In the genomic region with DNA sequence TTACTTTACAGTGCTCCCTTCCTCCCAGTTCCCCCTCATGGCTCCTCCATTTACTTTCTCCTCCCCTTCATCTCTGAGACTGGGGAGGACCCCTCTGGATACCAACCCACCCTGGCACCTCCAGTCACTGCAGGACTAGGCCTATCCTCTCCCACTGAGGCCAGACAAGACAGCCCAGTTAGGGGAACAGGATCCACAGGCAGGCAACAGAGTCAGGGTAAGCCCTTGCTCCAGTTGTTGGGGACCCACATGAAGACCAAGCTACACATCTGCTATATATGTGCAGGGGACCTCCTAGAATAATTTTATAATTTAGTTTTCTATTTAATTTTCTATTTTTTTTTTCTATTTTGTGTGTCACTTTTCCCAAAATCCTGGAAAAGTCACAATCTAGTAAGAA, we compare ENCODE assay signal across 6 mouse cellular contexts. TPM values are rescaled to one million over a fixed set of nuclear protein-coding genes. Genes with fewer than 3 reads are reported as not detected.
A peak's percentile ranks its signal among the peaks of the same experiment; 100 is the strongest.
DNase-seq lines count a peak whose midpoint lies in the region; ATAC-seq and TF ChIP-seq lines count a peak whose summit lies in the region.
"Not testable (repeated sequence)": the region's sequence is repeated elsewhere in the genome, so short reads cannot be mapped to it uniquely, and the experiment has no call there.

No protein-coding gene starts in this region.

- H3K79me2 ChIP-seq in myocyte (ENCODE audit: control insufficient read depth, insufficient read depth): peaks cover 67% of the 10 kb centered on the region

- H3ac ChIP-seq in myocyte (ENCODE audit: control insufficient read depth, insufficient read length): not testable (repeated sequence)

- TF ChIP-seq POLR2A in myocyte (IDR thresholded peaks at IDR 0.05; ENCODE audit: insufficient read length, low read depth): not testable (repeated sequence)

- peak; percentile 91 for DNase-seq in heart, adult 11 months
- not testable (repeated sequence) for DNase-seq in heart, postnatal 0 days (ENCODE audit: low spot score); lung, embryonic 14.5 days

- H3K27ac ChIP-seq in heart, embryonic 11.5 days (ENCODE audit: low read depth, low read length): peak overlapping the region; percentile 59
- peak overlapping the region; percentile 72 to 79; a peak in 3 of 4 replicates for H3K27ac ChIP-seq in heart, embryonic 14.5 days (replicated peaks in 1 of 2; ENCODE audit: control insufficient read depth in 1 of 2, insufficient read depth in 1 of 2, low read depth in 2 of 2, low read length in 2 of 2)
- peak overlapping the region; percentile 58 for H3K27ac ChIP-seq in heart, postnatal 0 days (ENCODE audit: low read depth)
- H3K27ac ChIP-seq in lung, embryonic 14.5 days (ENCODE audit: low read depth): not testable (repeated sequence)

- not testable (repeated sequence) for TF ChIP-seq EP300 in heart, postnatal 0 days (IDR thresholded peaks at IDR 0.05; ENCODE audit: low read depth)

- not testable (repeated sequence) for H3K36me3 ChIP-seq in heart, embryonic 11.5 days (ENCODE audit: control insufficient read depth, insufficient read depth, low read length); heart, embryonic 14.5 days (ENCODE audit: control insufficient read depth, insufficient read depth, low read length); heart, postnatal 0 days (replicated peaks; ENCODE audit: control insufficient read depth, insufficient read depth, low read length); lung, embryonic 14.5 days (ENCODE audit: insufficient read depth); myocyte (ENCODE audit: control insufficient read depth, insufficient read depth)

- H3K4me2 ChIP-seq in heart, embryonic 11.5 days; heart, embryonic 14.5 days (ENCODE audit: low read length); heart, postnatal 0 days (ENCODE audit: low read depth, low read length); lung, embryonic 14.5 days: not testable (repeated sequence)
- peak overlapping the region; percentile 28 for H3K4me2 ChIP-seq in myocyte (ENCODE audit: low read depth)

- H3K4me3 ChIP-seq in heart, embryonic 11.5 days (ENCODE audit: low read depth, low read length); heart, embryonic 14.5 days (ENCODE audit: control insufficient read depth in 1 of 2, insufficient read depth in 1 of 2, low read depth in 1 of 2, low read length in 2 of 2); heart, postnatal 0 days (ENCODE audit: low read depth, low read length); lung, embryonic 14.5 days (ENCODE audit: low read depth, low read length); myocyte: not testable (repeated sequence)

- H3K9ac ChIP-seq in heart, embryonic 11.5 days (ENCODE audit: low read depth, low read length); heart, embryonic 14.5 days (ENCODE audit: low read length); heart, postnatal 0 days (replicated peaks; ENCODE audit: low read depth, low read length); lung, embryonic 14.5 days: not testable (repeated sequence)

- not testable (repeated sequence) for ATAC-seq in heart, embryonic 11.5 days (replicated peaks; ENCODE audit: insufficient number of reproducible peaks, low FRiP score, low TSS enrichment); heart, embryonic 14.5 days (ENCODE audit: insufficient number of reproducible peaks, insufficient read depth, low FRiP score, low read depth); heart, postnatal 0 days (ENCODE audit: insufficient read depth, low read depth)
- ATAC-seq in lung, embryonic 14.5 days (ENCODE audit: insufficient read depth): peak; percentile 31; the same call in 1 of the 2 replicates

- not testable (repeated sequence) for H3K27me3 ChIP-seq in heart, embryonic 11.5 days (ENCODE audit: control insufficient read depth, insufficient read depth, low read length); heart, embryonic 14.5 days (ENCODE audit: control insufficient read depth, insufficient read depth, low read length); heart, postnatal 0 days (ENCODE audit: control insufficient read depth, insufficient read depth, low read length); lung, embryonic 14.5 days (ENCODE audit: insufficient read depth, low read length); myocyte (ENCODE audit: control insufficient read depth, insufficient read depth, insufficient read length)

- H3K4me1 ChIP-seq in heart, embryonic 11.5 days (ENCODE audit: control insufficient read depth, insufficient read depth, low read length): peaks cover 14% of the 10 kb centered on the region; the same call in 1 of the 2 replicates
- H3K4me1 ChIP-seq in heart, embryonic 14.5 days (ENCODE audit: control insufficient read depth in 2 of 2, insufficient read depth in 2 of 2, low read length in 2 of 2): peaks cover 6 to 14% of the 10 kb centered on the region in 2 experiments
- peaks cover 32% of the 10 kb centered on the region for H3K4me1 ChIP-seq in heart, postnatal 0 days (ENCODE audit: control insufficient read depth, insufficient read depth)
- not testable (repeated sequence) for H3K4me1 ChIP-seq in lung, embryonic 14.5 days (ENCODE audit: insufficient read depth)

- H3K9me3 ChIP-seq in heart, embryonic 11.5 days (replicated peaks; ENCODE audit: control insufficient read depth, low read length); heart, embryonic 14.5 days (ENCODE audit: control insufficient read depth, low read length); heart, postnatal 0 days (replicated peaks; ENCODE audit: control insufficient read depth, low read length); lung, embryonic 14.5 days (ENCODE audit: low read depth, low read length): not testable (repeated sequence)

- not testable (repeated sequence) for TF ChIP-seq CTCF in heart, postnatal 0 days (IDR thresholded peaks at IDR 0.05; ENCODE audit: low read depth); lung, embryonic 14.5 days (IDR thresholded peaks at IDR 0.05; ENCODE audit: low read depth)

RNA-seq across cellular contexts. Expression of a gene that starts 31.9 kb away (rescaled TPM):
- 10.1 and 12.0 TPM in 2 replicates for polyA plus RNA-seq in heart, embryonic 11.5 days (2014; fragmentation: Nextera tagmentation; extraction: Ambion mirVana)
- 14.1 and 17.0 TPM in 2 replicates for polyA plus RNA-seq in heart, embryonic 14.5 days (2014; fragmentation: Nextera tagmentation; extraction: Ambion mirVana)
- 19.2 and 20.4 TPM in 2 replicates for total RNA-seq in heart, postnatal 0 days (2014; rRNA removed; ENCODE audit: low replicate concordance)
- 6.7 and 7.7 TPM in 2 replicates for polyA plus RNA-seq in heart, postnatal 0 days (2015; fragmentation: Nextera tagmentation; extraction: Ambion mirVana)
- polyA plus RNA-seq in lung, embryonic 14.5 days (2014; fragmentation: Nextera tagmentation; extraction: Ambion mirVana): 17.3 and 17.6 TPM in 2 replicates
- 11.7 TPM for polyA plus RNA-seq in myocyte (2012; fragmentation: generic; extraction: Trizol)
